ENCODE assay signal across 14 mouse cellular contexts in genomic region chr6:22199473-22199872, GRCm38 (mm10).
"Had no signal": no experiment of that assay in that cellular context is flagged by ENCODE, and none has a peak within 500 bp of the region (broad histone marks: within the 10 kb centered on the region; RNA-seq: fewer than 3 reads in every experiment).

No protein-coding gene starts in this region.

- H3K9me3 ChIP-seq: neural tube, embryonic 13.5 days; neural tube, embryonic 15.5 days; stomach, embryonic 15.5 days had no signal

- H3K4me1 ChIP-seq: stomach, embryonic 15.5 days had no signal

- DNase-seq: retina, postnatal 1 day; right cerebral cortex, postnatal 14 days; right cerebral cortex, postnatal 25 days; right cerebral cortex, postnatal 4 days; spleen, adult 18-20 months; thymus, adult 18-20 months; thymus, adult 2 months; thymus, postnatal 14 days; thymus, postnatal 25 days; thymus, postnatal 36 days; thymus, postnatal 4 days had no signal

- H3K4me2 ChIP-seq: neural tube, embryonic 13.5 days; neural tube, embryonic 15.5 days; stomach, embryonic 15.5 days had no signal

- H3K36me3 ChIP-seq: neural tube, embryonic 13.5 days; neural tube, embryonic 15.5 days; stomach, embryonic 15.5 days had no signal

- H3K27ac ChIP-seq: neural tube, embryonic 13.5 days; neural tube, embryonic 15.5 days; stomach, embryonic 15.5 days had no signal

- H3K9ac ChIP-seq: neural tube, embryonic 13.5 days; neural tube, embryonic 15.5 days; stomach, embryonic 15.5 days had no signal

- H3K27me3 ChIP-seq: neural tube, embryonic 13.5 days; neural tube, embryonic 15.5 days; stomach, embryonic 15.5 days had no signal

- H3K4me3 ChIP-seq: neural tube, embryonic 13.5 days; neural tube, embryonic 15.5 days; stomach, embryonic 15.5 days had no signal
